Mouse (Mus musculus) heart, adult 9 months (tissue): ENCODE results near the gene Pomp.

Experiments
- DNase-seq, 2 experiments: peaks; one replicate each; pipeline ENCODE4 v3.0.0; 2022; ENCODE audit warnings: low spot score in 2 of 2

The Pomp gene

GRCm38 (mm10) chr5:147902008-147902757 lies 41.9 kb downstream of the Pomp start:
- no peak for DNase-seq

GRCm38 (mm10) chr5:147903166-147903565 lies 42.9 kb downstream of the Pomp start:
- no peak for DNase-seq

GRCm38 (mm10) chr5:147907144-147907543 lies 46.9 kb downstream of the Pomp start:
- no peak for DNase-seq

GRCm38 (mm10) chr5:147907851-147908250 lies 47.6 kb downstream of the Pomp start:
- DNase-seq, result no peak

- DNase-seq, result no peak
Observed at GRCm38 (mm10) chr5:147910807-147911509, 50.7 kb downstream of the Pomp start.

- DNase-seq, result peak; percentile 54 to 57
Observed at GRCm38 (mm10) chr5:147911744-147912143, 51.5 kb downstream of the Pomp start.

- no peak for DNase-seq
Observed at GRCm38 (mm10) chr5:147913241-147913842, 53.1 kb downstream of the Pomp start.

GRCm38 (mm10) chr5:147915038-147915566 lies 54.8 kb downstream of the Pomp start:
- no peak for DNase-seq

- DNase-seq, result no peak
Observed at GRCm38 (mm10) chr5:147916171-147916570, 55.9 kb downstream of the Pomp start.

- DNase-seq, result peak; percentile 44 to 46
Observed at GRCm38 (mm10) chr5:147918044-147918846, 58.0 kb downstream of the Pomp start.

GRCm38 (mm10) chr5:147924621-147925020 lies 64.4 kb downstream of the Pomp start:
- no peak for DNase-seq
